Mouse (Mus musculus) monocyte, adult 2 months (primary cell): ENCODE results near the gene Tnfrsf12a.
A peak's percentile ranks its signal among the peaks of the same experiment; 100 is the strongest.

Experiments used
- DNase-seq, 2 experiments: peaks; one replicate each; pipeline ENCODE4 v3.0.0; 2022; ENCODE audit warnings: low spot score in 2 of 2, low read depth in 1 of 2

Tnfrsf12a gene

DNA sequence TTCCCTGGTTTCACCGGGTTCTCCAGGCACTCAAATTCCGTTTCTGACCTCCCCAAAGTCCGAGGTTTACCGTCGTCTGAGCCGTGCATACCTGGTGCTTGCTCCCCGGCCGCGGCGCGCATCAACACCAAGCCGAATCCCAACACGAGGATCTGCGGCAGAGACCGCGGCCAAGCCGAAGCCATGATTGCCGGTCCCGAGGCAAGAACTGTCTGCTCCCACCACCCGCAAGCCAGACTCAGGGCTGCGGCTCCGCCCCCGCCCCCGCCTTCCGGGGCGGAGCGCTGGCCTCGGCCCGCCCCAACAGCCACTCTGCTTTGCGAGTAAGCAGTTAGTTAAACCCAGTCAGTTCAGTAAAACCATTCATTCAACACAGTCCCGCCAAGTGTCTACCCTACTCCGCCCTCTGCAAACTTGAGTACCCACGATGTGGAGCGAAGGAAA is at the start of gene Tnfrsf12a:
Gene Tnfrsf12a, minus strand, starts transcription at position 233 of the 444 bp plus-strand sequence.
- peak; percentile 42 to 79 for DNase-seq

DNA sequence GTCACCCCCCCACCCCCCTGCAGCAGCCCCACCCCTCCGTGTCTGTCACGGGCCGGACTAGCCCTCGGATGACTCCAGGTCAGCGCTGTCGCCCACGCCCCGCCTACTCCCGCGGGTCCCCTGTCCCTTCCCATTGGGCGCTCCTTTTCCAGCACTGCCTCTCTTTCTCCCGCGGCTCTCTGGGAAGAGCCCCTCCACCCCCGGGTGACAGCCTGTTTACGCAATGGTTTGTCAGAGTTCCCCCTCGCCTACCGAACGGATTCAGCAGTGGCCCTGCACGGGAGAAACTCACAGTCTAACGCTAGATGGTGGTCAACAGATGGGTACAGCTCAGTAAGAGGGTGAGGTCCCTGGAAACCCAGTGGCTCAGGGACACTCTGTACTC is 49.5 kb upstream of the Tnfrsf12a start:
- DNase-seq, result peak in 1 of 2 experiments; percentile 59

- DNase-seq, result peak; percentile 88 to 96
These were observed 48.9 kb upstream of the Tnfrsf12a start, which contains the start of gene Pkmyt1 for GRCm38 (mm10) chr17:23725999-23726757. Gene Pkmyt1, plus strand, starts transcription at chr17:23726336.

- DNase-seq, result no peak
These were observed 48.2 kb upstream of the Tnfrsf12a start for GRCm38 (mm10) chr17:23725477-23725876.

DNA sequence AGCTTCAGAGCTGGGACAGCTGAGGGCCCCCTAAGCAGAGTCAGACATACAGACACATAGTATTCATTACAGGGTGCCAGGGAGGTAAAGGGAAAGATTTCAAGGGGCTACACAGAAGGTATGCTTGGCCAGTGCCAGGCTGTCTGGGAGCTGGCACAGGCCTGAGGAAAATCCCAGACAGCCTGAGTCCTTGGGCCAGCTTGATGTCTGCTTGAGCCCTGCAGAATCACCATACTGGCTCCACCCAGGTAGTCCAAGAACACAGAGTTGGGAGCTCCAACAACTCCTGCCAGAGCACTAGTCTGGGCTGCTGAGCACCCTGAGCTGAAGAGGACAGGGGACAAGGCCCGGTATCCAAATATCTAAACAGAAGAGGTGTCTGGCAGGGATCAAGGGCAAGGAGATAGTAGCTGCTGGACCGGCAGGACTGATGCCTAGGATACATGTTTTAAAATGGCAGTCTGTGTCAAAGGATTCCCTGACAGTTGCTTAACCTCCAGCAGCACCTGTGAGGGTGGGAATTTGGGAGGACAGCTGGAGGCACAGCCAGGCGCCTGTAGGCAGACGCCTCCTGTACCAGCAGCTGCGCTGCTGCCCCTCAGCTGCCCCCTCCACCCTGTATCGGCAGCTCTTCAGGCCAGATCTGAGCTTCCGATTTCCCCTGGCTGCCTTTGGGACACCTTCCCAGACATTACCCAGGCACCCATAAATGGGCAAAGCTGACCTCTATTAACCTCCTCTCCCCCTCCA is 45.3 kb upstream of the Tnfrsf12a start, which contains the start of gene 1520401A03Rik:
Gene 1520401A03Rik, minus strand, starts transcription at position 408 of the 750 bp plus-strand sequence.
- DNase-seq, result no peak

DNA sequence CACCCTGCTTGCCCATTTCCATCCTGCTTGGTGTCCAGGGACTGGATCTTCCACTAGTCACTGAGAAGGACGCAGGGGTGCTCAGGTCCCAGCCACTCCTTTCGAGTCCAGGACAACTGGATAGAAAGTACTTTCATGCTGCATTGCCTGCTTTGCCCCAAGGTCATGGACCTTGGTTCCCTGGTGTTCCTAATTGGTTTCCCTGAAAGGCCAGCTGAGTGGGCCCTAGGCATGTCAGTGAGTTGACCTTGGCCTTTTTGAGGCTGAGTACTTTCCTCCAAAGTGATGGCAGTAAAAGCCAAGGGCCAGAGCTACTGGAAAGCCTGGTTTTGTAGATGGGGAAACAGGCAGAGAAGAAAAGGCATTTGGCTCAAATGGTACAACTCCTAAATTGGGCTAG is 44.6 kb upstream of the Tnfrsf12a start:
- no peak for DNase-seq

GRCm38 (mm10) chr17:23719455-23719854 is 42.2 kb upstream of the Tnfrsf12a start:
- no peak for DNase-seq

DNA sequence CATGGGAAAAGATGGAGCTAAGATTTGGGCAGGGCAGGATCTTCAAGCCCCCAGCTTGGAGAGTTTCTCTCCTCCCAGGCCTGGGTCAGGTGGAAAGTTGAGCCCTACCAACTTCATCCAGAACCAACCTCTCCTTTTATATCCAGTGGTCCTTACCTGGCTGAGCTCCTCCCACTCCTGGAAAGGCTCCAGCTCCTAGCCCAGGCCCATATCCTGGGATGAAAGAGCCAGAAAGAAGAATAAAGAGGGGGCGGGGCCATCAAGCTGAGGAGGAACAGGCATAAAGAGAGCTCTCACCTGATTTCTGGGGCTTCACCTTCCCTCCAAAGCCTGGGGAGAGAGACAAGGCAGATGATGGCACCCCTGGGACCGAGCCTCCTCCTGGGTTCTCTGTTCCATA is 39.7 kb upstream of the Tnfrsf12a start:
- DNase-seq, result no peak

GRCm38 (mm10) chr17:23706212-23706611 is 28.9 kb upstream of the Tnfrsf12a start:
- DNase-seq, result peak; percentile 22 to 49

- no peak for DNase-seq
These were observed 28.3 kb upstream of the Tnfrsf12a start for GRCm38 (mm10) chr17:23705525-23706104.

GRCm38 (mm10) chr17:23704741-23705140 is 27.5 kb upstream of the Tnfrsf12a start:
- DNase-seq, result no peak

DNA sequence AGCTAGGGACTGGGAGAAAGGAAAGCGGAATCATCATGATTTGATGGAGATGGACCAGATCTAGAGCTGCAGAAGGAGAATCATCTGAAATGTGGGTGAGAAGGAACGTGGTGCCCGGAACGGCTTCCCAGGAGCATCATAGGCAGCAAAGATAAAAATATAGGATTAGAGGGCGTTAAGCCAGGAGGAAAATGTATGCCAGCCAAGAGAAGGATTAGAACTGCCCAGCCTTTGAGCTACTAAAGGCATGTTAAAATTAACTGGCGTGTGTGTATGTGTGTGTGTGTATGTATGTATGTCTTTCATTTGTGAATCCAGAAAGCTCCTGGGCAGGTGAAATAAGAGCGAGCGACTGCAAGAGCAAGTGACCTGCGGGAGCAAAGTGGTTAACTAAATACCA is 26.0 kb upstream of the Tnfrsf12a start:
- no peak for DNase-seq

DNA sequence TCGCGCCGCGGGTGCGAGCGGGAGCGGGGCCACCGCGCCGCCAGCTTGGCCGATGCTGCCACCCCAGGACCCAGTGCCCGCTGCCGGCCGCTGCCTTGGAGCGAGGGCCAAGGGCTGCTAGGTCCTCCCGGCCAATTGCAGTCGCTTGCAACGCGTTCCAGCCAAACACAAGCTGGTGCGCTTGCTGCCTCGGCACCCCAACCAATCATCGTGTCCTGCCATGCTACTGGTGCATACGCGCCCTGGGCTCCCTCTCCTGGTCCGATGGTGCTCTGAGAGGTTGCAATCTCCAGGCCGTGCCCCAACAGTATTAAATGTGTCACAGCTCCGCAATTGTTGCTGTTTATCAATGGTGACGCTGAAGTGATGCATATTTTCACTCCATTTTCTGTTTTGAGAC is 22.8 kb upstream of the Tnfrsf12a start:
- peak; percentile 64 to 74 for DNase-seq

- no peak for DNase-seq
These were observed 22.1 kb upstream of the Tnfrsf12a start for GRCm38 (mm10) chr17:23699131-23700077.

DNA sequence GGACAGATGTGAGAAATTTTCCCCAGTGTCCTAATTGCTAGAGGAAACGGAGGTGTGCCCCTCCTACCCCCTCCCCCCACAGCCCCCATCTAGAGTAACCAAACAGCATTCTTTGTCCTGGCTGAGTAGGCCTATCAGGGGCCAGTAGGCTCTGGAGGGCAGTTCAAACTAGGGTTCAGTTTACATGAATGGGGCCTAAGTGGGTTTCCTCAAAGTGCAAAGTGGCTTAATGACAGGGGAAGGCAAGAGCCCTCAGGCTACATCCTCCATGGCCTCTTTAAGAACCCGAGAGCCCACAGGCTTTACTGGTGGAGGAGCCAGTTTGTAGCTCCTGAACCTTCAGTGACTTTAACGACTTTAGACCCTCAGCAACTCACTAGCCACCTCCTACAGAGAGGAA is 18.5 kb upstream of the Tnfrsf12a start:
- DNase-seq, result no peak

- DNase-seq, result no peak
These were observed 17.2 kb upstream of the Tnfrsf12a start for GRCm38 (mm10) chr17:23694491-23694890.

DNA sequence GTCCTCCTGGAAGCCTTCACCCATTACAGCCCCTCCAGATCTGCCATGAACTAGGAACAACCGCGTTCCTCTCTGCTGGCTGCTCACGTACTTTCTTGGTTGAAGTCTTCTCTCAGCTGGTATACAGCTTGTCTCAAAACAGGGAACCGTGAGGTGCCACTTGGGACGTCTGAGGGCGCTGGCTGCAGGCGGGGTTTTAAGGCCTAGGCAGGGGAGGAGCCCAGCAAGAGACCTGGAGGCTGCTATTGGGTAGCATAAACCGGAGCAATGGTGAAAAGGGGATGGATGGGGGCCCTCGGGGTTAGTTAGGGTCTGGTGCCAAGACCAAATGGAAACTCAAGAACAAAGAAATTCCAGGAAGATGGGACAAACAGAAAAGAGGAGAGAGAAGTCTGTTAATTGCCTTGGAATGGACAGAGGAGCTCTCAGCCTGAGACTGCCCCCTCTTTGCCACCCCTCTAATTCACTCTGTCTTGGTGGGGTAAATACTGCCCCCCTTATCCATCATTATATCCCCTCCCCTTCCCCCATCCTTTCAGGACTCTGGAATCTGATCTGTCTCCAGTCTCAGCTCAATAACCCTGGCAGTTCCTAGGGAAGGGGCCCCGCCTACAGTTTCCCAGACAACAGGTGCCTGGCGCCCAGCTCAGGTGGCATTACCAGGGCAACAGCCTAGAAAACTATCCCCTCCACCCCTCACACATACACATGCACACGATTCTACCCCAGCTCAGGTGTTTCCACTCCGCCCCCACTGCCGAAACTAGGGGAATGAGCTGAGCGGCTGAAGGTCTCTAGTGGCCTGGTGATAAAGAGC is 6.8 kb upstream of the Tnfrsf12a start, which contains the start of gene Cldn9:
Gene Cldn9, minus strand, starts transcription at position 171 of the 817 bp plus-strand sequence.
- DNase-seq, result no peak

GRCm38 (mm10) chr17:23683226-23683625 is 6.0 kb upstream of the Tnfrsf12a start:
- DNase-seq, result no peak

DNA sequence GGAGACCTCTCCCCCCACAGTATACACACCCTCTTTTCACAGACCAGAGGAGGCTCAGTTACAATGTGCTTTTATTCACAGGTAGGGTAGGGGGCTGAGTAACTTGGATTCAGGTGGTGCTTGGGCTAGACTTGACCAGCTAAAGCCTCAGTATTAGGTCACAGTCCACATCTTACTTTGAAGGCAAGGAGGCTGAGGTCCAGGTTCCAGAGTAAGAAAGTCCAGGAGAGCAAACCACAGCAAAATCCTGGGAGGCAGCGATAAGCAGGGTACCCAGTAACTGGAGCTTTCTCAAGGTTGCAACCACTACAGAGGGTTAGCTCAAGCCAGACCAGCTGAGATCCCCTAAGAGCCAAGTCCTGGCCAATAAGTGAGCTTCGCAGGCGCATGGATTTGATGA is 5.3 kb upstream of the Tnfrsf12a start:
- DNase-seq, result no peak

- no peak for DNase-seq
These were observed 4.8 kb upstream of the Tnfrsf12a start for GRCm38 (mm10) chr17:23682092-23682491.
